Comparison of ENCODE assay signal across 12 mouse cellular contexts in genomic region chr4:53327382-53328165, GRCm38 (mm10).
A peak's percentile ranks its signal among the peaks of the same experiment; 100 is the strongest.
DNase-seq lines count a peak whose midpoint lies in the region; ATAC-seq and TF ChIP-seq lines count a peak whose summit lies in the region.
"Had no signal": no experiment of that assay in that cellular context is flagged by ENCODE, and none has a peak within 500 bp of the region (broad histone marks: within the 10 kb centered on the region; RNA-seq: fewer than 3 reads in every experiment).

No protein-coding gene starts in this region.

- intact Hi-C loops in gastrocnemius, postnatal 14 days (cut with DNase I; ENCODE audit: low total_unique reads), result no loop called here

- peak; percentile 20; the same call in 1 of the 2 replicates for ATAC-seq in cerebellum, adult (ENCODE audit: insufficient number of reproducible peaks, low FRiP score, low TSS enrichment)
- ATAC-seq in hindbrain, embryonic 16.5 days, result 0 out of 2 replicates have a peak, but pooled peaks have one; percentile 37
- ATAC-seq: activated CD4-positive, CD25-positive, alpha-beta regulatory T cell, adult 4 months had no signal

- TF ChIP-seq RAD21 in MEL (IDR thresholded peaks at IDR 0.05; ENCODE audit: low read depth, low read length), result no peak

- no peak for TF ChIP-seq EP300 in MEL (IDR thresholded peaks at IDR 0.05; ENCODE audit: low read depth in 1 of 2, low read length in 2 of 2)

- no peaks in the 10 kb centered on the region for H3K36me3 ChIP-seq in hindbrain, embryonic 16.5 days (ENCODE audit: control insufficient read depth, insufficient read depth, low read length)
- no peaks in the 10 kb centered on the region for H3K36me3 ChIP-seq in hindbrain, embryonic 10.5 days
- no peaks in the 10 kb centered on the region for H3K36me3 ChIP-seq in MEL (ENCODE audit: control insufficient read depth in 1 of 2, insufficient read depth in 2 of 2, low read length in 2 of 2)
- H3K36me3 ChIP-seq: heart, embryonic 15.5 days; kidney, embryonic 15.5 days had no signal

- no peaks in the 10 kb centered on the region for H3K27me3 ChIP-seq in hindbrain, embryonic 16.5 days (replicated peaks; ENCODE audit: control insufficient read depth, insufficient read depth, low read length)
- no peaks in the 10 kb centered on the region for H3K27me3 ChIP-seq in hindbrain, embryonic 10.5 days (ENCODE audit: insufficient read depth, poor library complexity, severe bottlenecking)
- H3K27me3 ChIP-seq in MEL (ENCODE audit: control insufficient read depth in 1 of 2, insufficient read depth in 2 of 2, low read length in 2 of 2), result no peaks in the 10 kb centered on the region
- H3K27me3 ChIP-seq: heart, embryonic 15.5 days; kidney, embryonic 15.5 days had no signal

- no peak overlapping the region for H3K4me3 ChIP-seq in hindbrain, embryonic 16.5 days (ENCODE audit: low read length)
- H3K4me3 ChIP-seq in hindbrain, embryonic 10.5 days, result no peak overlapping the region
- no peak overlapping the region for H3K4me3 ChIP-seq in MEL (ENCODE audit: control insufficient read depth in 1 of 2, insufficient read depth in 1 of 2, low read depth in 2 of 2, low read length in 2 of 2)
- no peak overlapping the region for H3K4me3 ChIP-seq in layer of hippocampus, adult 2 months
- H3K4me3 ChIP-seq: heart, embryonic 15.5 days; kidney, embryonic 15.5 days had no signal

- H3K9me3 ChIP-seq in hindbrain, embryonic 16.5 days (ENCODE audit: control insufficient read depth, low read length), result no peaks in the 10 kb centered on the region
- no peaks in the 10 kb centered on the region for H3K9me3 ChIP-seq in hindbrain, embryonic 10.5 days
- no peaks in the 10 kb centered on the region for H3K9me3 ChIP-seq in MEL (replicated peaks; ENCODE audit: insufficient read depth, low read length)
- H3K9me3 ChIP-seq: heart, embryonic 15.5 days; kidney, embryonic 15.5 days had no signal

- no peaks in the 10 kb centered on the region for H3K4me1 ChIP-seq in hindbrain, embryonic 16.5 days (ENCODE audit: control insufficient read depth, insufficient read depth, low read depth, low read length)
- H3K4me1 ChIP-seq in hindbrain, embryonic 10.5 days (replicated peaks), result peaks cover 9% of the 10 kb centered on the region
- no peaks in the 10 kb centered on the region; a peak in 1 of 4 replicates for H3K4me1 ChIP-seq in MEL (ENCODE audit: control insufficient read depth in 1 of 2, insufficient read depth in 2 of 2, low read length in 2 of 2)
- H3K4me1 ChIP-seq: heart, embryonic 15.5 days; kidney, embryonic 15.5 days had no signal

- no peaks in the 10 kb centered on the region for H3K79me2 ChIP-seq in MEL (ENCODE audit: control insufficient read depth, insufficient read depth, low read length, poor library complexity)

- no peak for TF ChIP-seq CTCF in MEL (IDR thresholded peaks at IDR 0.05 in 2 of 3, conservative IDR thresholded peaks at IDR 0.05 in 1 of 3; ENCODE audit: control insufficient read depth in 1 of 3, insufficient read depth in 1 of 3, low read depth in 2 of 3, low read length in 3 of 3, poor library complexity in 1 of 3, severe bottlenecking in 1 of 3)
- TF ChIP-seq CTCF in layer of hippocampus, adult 2 months (conservative IDR thresholded peaks at IDR 0.05), result no peak

- H3K9ac ChIP-seq in hindbrain, embryonic 16.5 days (ENCODE audit: low read depth, low read length), result no peak overlapping the region
- no peak overlapping the region for H3K9ac ChIP-seq in MEL (ENCODE audit: control insufficient read depth, low read depth, low read length, poor library complexity, severe bottlenecking)
- H3K9ac ChIP-seq: heart, embryonic 15.5 days; kidney, embryonic 15.5 days had no signal

- TF ChIP-seq POLR2A in MEL (IDR thresholded peaks at IDR 0.05; ENCODE audit: control insufficient read depth in 1 of 2, insufficient read depth in 1 of 2, low read depth in 1 of 2, low read length in 2 of 2, poor library complexity in 1 of 2), result no peak

- H3K4me2 ChIP-seq in hindbrain, embryonic 16.5 days (ENCODE audit: low read length), result no peak overlapping the region
- H3K4me2 ChIP-seq: heart, embryonic 15.5 days; kidney, embryonic 15.5 days had no signal

- H3K27ac ChIP-seq in hindbrain, embryonic 16.5 days (ENCODE audit: low read depth, low read length), result no peak overlapping the region
- no peak overlapping the region for H3K27ac ChIP-seq in hindbrain, embryonic 10.5 days
- no peak overlapping the region for H3K27ac ChIP-seq in MEL (ENCODE audit: control insufficient read depth, low read depth, low read length)
- no peak overlapping the region for H3K27ac ChIP-seq in layer of hippocampus, adult 2 months
- H3K27ac ChIP-seq: heart, embryonic 15.5 days; kidney, embryonic 15.5 days had no signal

- DNase-seq in cerebellum, postnatal 25 days, result no peak
- DNase-seq in hindbrain, embryonic 10.5 days (ENCODE audit: low spot score), result no peak
- no peak for DNase-seq in MEL (ENCODE audit: low read depth, low spot score)
- DNase-seq in gastrocnemius, postnatal 14 days, result peak; percentile 31
- no peak for DNase-seq in layer of hippocampus, adult 2 months (ENCODE audit: low spot score in 2 of 2)
- no peak for DNase-seq in lung, adult 18-20 months
- DNase-seq: B cell, adult 2 months had no signal

- 64% methylated on average over 7 of the region's 7 CpGs for WGBS in hindbrain, embryonic 16.5 days
- WGBS in hindbrain, embryonic 10.5 days, result 69% methylated on average over 7 of the region's 7 CpGs

TF ChIP-seq in MEL, 35 proteins besides CTCF, POLR2A, EP300 and RAD21:
- TF ChIP-seq MYC (IDR thresholded peaks at IDR 0.05; ENCODE audit: low read depth, low read length) (no peak), USF1 (IDR thresholded peaks at IDR 0.05; ENCODE audit: low read depth, low read length) (peak; percentile 46; the same call in 1 of the 2 replicates)
